Mouse (Mus musculus) heart, postnatal 0 days (tissue): ENCODE measurements around the gene Myo5a. TPM values are rescaled to one million over a fixed set of nuclear protein-coding genes. Genes with fewer than 3 reads are reported as not detected.

ENCODE experiments used
- ATAC-seq: fragments of 200-750 bp; cut with Nextera tagmentation; 2 replicates; pipeline ENCODE4 v1.8.0; 2017; ENCODE audit warnings: low read depth, moderate number of reproducible peaks, moderate library complexity; ENCODE audit not compliant: insufficient read depth
- DNase-seq: peaks from one replicate; pipeline ENCODE4 v3.0.0-alpha.2; 2016; ENCODE audit warnings: low spot score
- H3K27ac ChIP-seq: fragments of 300-500 bp; sonication (generic); 2 replicates; pipeline ENCODE4 v1.5.1; 2014; ENCODE audit warnings: low read depth, mild to moderate bottlenecking
- H3K27me3 ChIP-seq: fragments of 300-500 bp; sonication (generic); 2 replicates; pipeline ENCODE4 v1.6.1; 2014; ENCODE audit warnings: low read length, mixed read lengths; ENCODE audit not compliant: control insufficient read depth, insufficient read depth
- H3K36me3 ChIP-seq: fragments of 300-500 bp; sonication (generic); replicated peaks from 2 replicates; pipeline ENCODE4 v1.6.1; 2014; ENCODE audit warnings: low read length, mixed read lengths; ENCODE audit not compliant: control insufficient read depth, insufficient read depth
- H3K4me1 ChIP-seq: fragments of 300-500 bp; sonication (generic); 2 replicates; pipeline ENCODE4 v1.6.1; 2014; ENCODE audit warnings: antibody characterized with exemption; ENCODE audit not compliant: control insufficient read depth, insufficient read depth
- H3K4me2 ChIP-seq: fragments of 300-500 bp; sonication (generic); 2 replicates; pipeline ENCODE4 v1.6.1; 2014; ENCODE audit warnings: low read depth, mild to moderate bottlenecking, low read length, moderate library complexity
- H3K4me3 ChIP-seq: fragments of 300-500 bp; sonication (generic); 2 replicates; pipeline ENCODE4 v1.5.1; 2014; ENCODE audit warnings: low read depth, low read length
- H3K9ac ChIP-seq: fragments of 300-500 bp; sonication (generic); replicated peaks from 2 replicates; pipeline ENCODE4 v1.6.1; 2014; ENCODE audit warnings: low read depth, low read length, mixed read lengths
- H3K9me3 ChIP-seq: fragments of 300-500 bp; sonication (generic); replicated peaks from 2 replicates; pipeline ENCODE4 v1.6.1; 2016; ENCODE audit warnings: low read length; ENCODE audit not compliant: control insufficient read depth
- CTCF ChIP-seq: IDR thresholded peaks from 2 replicates; pipeline ENCODE4 v1.5.1; 2016; ENCODE audit warnings: antibody characterized with exemption, control low read depth, low read depth
- EP300 ChIP-seq: IDR thresholded peaks from 2 replicates; pipeline ENCODE4 v1.6.1; 2016; ENCODE audit warnings: antibody characterized with exemption, low read depth
- WGBS: fragments of 180-500 bp; shearing (Covaris S2); extraction: QIAGEN DNeasy Blood & Tissue Kit; methylation state at CpG from one replicate; pipeline ENCODE4 v1.1.7; 2014; 5-methylcytosine and 5-hydroxymethylcytosine counted together
- polyA plus RNA-seq: library from polyadenylated mRNA; unstranded; fragments of >200 nt; fragmentation: Nextera tagmentation; extraction: Ambion mirVana; gene quantifications from 2 replicates; pipeline ENCODE4 v1.2.1, GENCODE M21; 2015
- total RNA-seq: library from RNA; depleted of rRNA; stranded (reverse); fragments of >200 nt; gene quantifications from 2 replicates; pipeline ENCODE4 v1.2.3, GENCODE M21; 2014; ENCODE audit warnings: low replicate concordance

The Myo5a gene
- total and polyA plus RNA-seq, 2 experiments from 2014 or later = 3.6 to 7.1 TPM

- WGBS = 86% methylated on average over 3 of the region's 3 CpGs
Measured at GRCm38 (mm10) chr9:75171721-75172120, 100.9 kb downstream of the Myo5a start.

GRCm38 (mm10) chr9:75187646-75188260 is 116.9 kb downstream of the Myo5a start:
- no peaks in the 10 kb centered on the region for H3K27me3 ChIP-seq
- no peak overlapping the region for H3K4me2 ChIP-seq
- no peak overlapping the region for H3K4me3 ChIP-seq
- WGBS = 78% methylated on average over 3 of the region's 3 CpGs
- ATAC-seq = no peak
- H3K4me1 ChIP-seq = no peaks in the 10 kb centered on the region
- TF ChIP-seq CTCF (no peak), EP300 (no peak)
- no peak for DNase-seq
- peaks cover 55% of the 10 kb centered on the region for H3K36me3 ChIP-seq
- no peak overlapping the region for H3K9ac ChIP-seq
- no peaks in the 10 kb centered on the region for H3K9me3 ChIP-seq
- no peak overlapping the region for H3K27ac ChIP-seq

More at GRCm38 (mm10) chr9:75171721-75172120, 100.9 kb downstream of the Myo5a start:
- ATAC-seq (no peak), DNase-seq (no peak)
- no peak overlapping the region for H3K4me3 ChIP-seq
- H3K9me3 ChIP-seq = no peaks in the 10 kb centered on the region
- no peak overlapping the region for H3K27ac ChIP-seq
- H3K9ac ChIP-seq = no peak overlapping the region
- H3K4me1 ChIP-seq = no peaks in the 10 kb centered on the region
- peaks cover 48% of the 10 kb centered on the region for H3K36me3 ChIP-seq
- TF ChIP-seq EP300 = no peak
- no peak for TF ChIP-seq CTCF
- no peak overlapping the region for H3K4me2 ChIP-seq
- H3K27me3 ChIP-seq = no peaks in the 10 kb centered on the region

GRCm38 (mm10) chr9:75193858-75194257 is 123.0 kb downstream of the Myo5a start:
- WGBS = 47% methylated on average over 4 of the region's 4 CpGs
- H3K9me3 ChIP-seq = no peaks in the 10 kb centered on the region
- H3K27me3 ChIP-seq = no peaks in the 10 kb centered on the region
- H3K9ac ChIP-seq = no peak overlapping the region
- peaks cover 24% of the 10 kb centered on the region for H3K36me3 ChIP-seq
- no peak overlapping the region for H3K27ac ChIP-seq
- ATAC-seq (no peak; the same call in 1 of the 2 replicates), DNase-seq (no peak)
- TF ChIP-seq CTCF (no peak), EP300 (no peak)
- 0 out of 2 replicates have a peak, but pooled peaks cover 7% of the 10 kb centered on the region for H3K4me1 ChIP-seq
- H3K4me3 ChIP-seq = no peak overlapping the region
- no peak overlapping the region for H3K4me2 ChIP-seq

GRCm38 (mm10) chr9:75196335-75196734 is 125.5 kb downstream of the Myo5a start:
- H3K36me3 ChIP-seq = peaks cover 19% of the 10 kb centered on the region
- H3K27ac ChIP-seq = no peak overlapping the region
- 0 out of 2 replicates have a peak, but pooled peaks cover 7% of the 10 kb centered on the region for H3K4me1 ChIP-seq
- H3K9ac ChIP-seq = no peak overlapping the region
- WGBS = 17% methylated on average over 2 of the region's 2 CpGs
- TF ChIP-seq EP300 (no peak), CTCF (no peak)
- no peak overlapping the region for H3K4me2 ChIP-seq
- no peak; the same call in 1 of the 2 replicates for ATAC-seq
- H3K27me3 ChIP-seq = no peaks in the 10 kb centered on the region
- H3K4me3 ChIP-seq = no peak overlapping the region
- DNase-seq = peak; percentile 6
- no peaks in the 10 kb centered on the region for H3K9me3 ChIP-seq

- no peak overlapping the region for H3K9ac ChIP-seq
Measured at GRCm38 (mm10) chr9:75197297-75197696, 126.5 kb downstream of the Myo5a start.

More at GRCm38 (mm10) chr9:75197297-75197696, 126.5 kb downstream of the Myo5a start:
- DNase-seq = no peak
- Histone ChIP-seq H3K4me3 (no peak overlapping the region), H3K9me3 (no peaks in the 10 kb centered on the region), H3K27me3 (no peaks in the 10 kb centered on the region), H3K4me1 (0 out of 2 replicates have a peak, but pooled peaks cover 7% of the 10 kb centered on the region), H3K27ac (no peak overlapping the region), H3K4me2 (no peak overlapping the region), H3K36me3 (peaks cover 23% of the 10 kb centered on the region)
- peak; percentile 51; the same call in 1 of the 2 replicates for ATAC-seq
- WGBS = 55% methylated on average over 6 of the region's 6 CpGs
- TF ChIP-seq CTCF (peak; percentile 56), EP300 (no peak)
